Mouse (Mus musculus) small intestine, adult 2 months (tissue): ENCODE data around the gene Gja5.

ENCODE experiments used
- CTCF ChIP-seq: fragments of 200-500 bp; IDR thresholded peaks from 2 replicates; pipeline ENCODE4 v1.5.1; 2012; ENCODE audit warnings: low read depth, mild to moderate bottlenecking, control low read depth, inconsistent platforms, low read length, moderate library complexity, mixed read lengths; ENCODE audit not compliant: insufficient replicate concordance, insufficient read length; ENCODE audit errors: extremely low read depth
- POLR2A ChIP-seq: fragments of 200-500 bp; IDR thresholded peaks from 2 replicates; pipeline ENCODE4 v1.6.1; 2012; ENCODE audit warnings: low read depth, mild to moderate bottlenecking, control low read depth, inconsistent platforms, low read length, moderate library complexity

GRCm38 (mm10) chr3:96860498-96860897 lies 44.0 kb upstream of the Gja5 start:
- no peak for TF ChIP-seq CTCF
- TF ChIP-seq POLR2A, result no peak
